Mouse (Mus musculus) hindbrain, embryonic 15.5 days (tissue): ENCODE results near the gene Rab7b. TPM values are rescaled to one million over a fixed set of nuclear protein-coding genes. Genes with fewer than 3 reads are reported as not detected.

ENCODE experiments used
- ATAC-seq: fragments of 200-750 bp; cut with Nextera tagmentation; 2 replicates; pipeline ENCODE4 v1.8.0; 2017; ENCODE audit warnings: low read depth, moderate number of reproducible peaks, moderate TSS enrichment; ENCODE audit not compliant: low FRiP score
- H3K27ac ChIP-seq: fragments of 300-500 bp; sonication (generic); replicated peaks from 2 replicates; pipeline ENCODE4 v1.5.1; 2015; ENCODE audit warnings: mild to moderate bottlenecking, inconsistent platforms
- H3K27me3 ChIP-seq: fragments of 300-500 bp; sonication (generic); 2 replicates; pipeline ENCODE4 v1.6.1; 2015; ENCODE audit warnings: control low read depth, inconsistent platforms
- H3K36me3 ChIP-seq: fragments of 300-500 bp; sonication (generic); 2 replicates; pipeline ENCODE4 v1.6.1; 2015; ENCODE audit warnings: control low read depth, inconsistent platforms
- H3K4me1 ChIP-seq: fragments of 300-500 bp; sonication (generic); replicated peaks from 2 replicates; pipeline ENCODE4 v1.6.1; 2015; ENCODE audit warnings: control low read depth, inconsistent platforms
- H3K4me2 ChIP-seq: fragments of 300-500 bp; sonication (generic); 2 replicates; pipeline ENCODE4 v1.6.1; 2015; ENCODE audit warnings: moderate library complexity, mild to moderate bottlenecking, inconsistent platforms
- H3K4me3 ChIP-seq: fragments of 300-500 bp; sonication (generic); 2 replicates; pipeline ENCODE4 v1.5.1; 2015; ENCODE audit warnings: mild to moderate bottlenecking, inconsistent platforms
- H3K9ac ChIP-seq: fragments of 300-500 bp; sonication (generic); 2 replicates; pipeline ENCODE4 v1.6.1; 2015; ENCODE audit warnings: inconsistent platforms
- H3K9me3 ChIP-seq: fragments of 300-500 bp; sonication (generic); 2 replicates; pipeline ENCODE4 v1.6.1; 2016; ENCODE audit warnings: control low read depth, inconsistent platforms
- WGBS: fragments of 180-500 bp; shearing (Covaris S2); methylation state at CpG from one replicate; pipeline ENCODE4 v1.1.7; 2015; 5-methylcytosine and 5-hydroxymethylcytosine counted together
- polyA plus RNA-seq: library from polyadenylated mRNA; unstranded; fragments of >200 nt; fragmentation: Nextera tagmentation; extraction: Ambion mirVana; gene quantifications from 2 replicates; pipeline ENCODE4 v1.2.1, GENCODE M21; 2015

Rab7b gene
- polyA plus RNA-seq, result 0.91 and 1.6 TPM in 2 replicates

DNA sequence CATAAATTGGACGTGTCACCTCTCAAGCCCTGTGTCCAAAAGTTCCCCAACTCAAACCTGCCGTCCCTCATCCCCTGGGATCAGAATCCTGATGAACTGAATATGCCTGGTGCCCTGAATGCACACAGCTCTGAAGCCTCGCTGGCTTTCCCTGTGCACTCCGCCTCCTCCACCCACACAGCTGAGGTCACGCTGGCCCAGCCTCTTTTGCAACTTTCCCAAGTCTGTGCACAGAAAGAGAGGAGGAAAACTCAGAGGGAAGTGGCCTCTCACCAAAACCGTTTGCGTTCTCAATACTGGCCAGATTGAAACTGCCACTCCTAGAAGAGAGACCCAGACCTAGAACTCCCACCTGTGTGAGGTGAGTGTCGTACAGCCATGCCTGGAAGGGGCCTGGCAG lies at the start of gene Rab7b:
Gene Rab7b (plus strand): TSS at position 221 of the 400 bp plus-strand sequence.
- WGBS, result 59% methylated on average over 8 of the region's 8 CpGs
- Histone ChIP-seq H3K9me3 (no peaks in the 10 kb centered on the region), H3K27me3 (no peaks in the 10 kb centered on the region), H3K9ac (no peak within 1 kb of the TSS), H3K4me3 (no peak within 1 kb of the TSS), H3K27ac (no peak within 1 kb of the TSS), H3K36me3 (no peaks in the 10 kb centered on the region), H3K4me2 (no peak within 1 kb of the TSS), H3K4me1 (no peaks in the 10 kb centered on the region)
- no peak for ATAC-seq

DNA sequence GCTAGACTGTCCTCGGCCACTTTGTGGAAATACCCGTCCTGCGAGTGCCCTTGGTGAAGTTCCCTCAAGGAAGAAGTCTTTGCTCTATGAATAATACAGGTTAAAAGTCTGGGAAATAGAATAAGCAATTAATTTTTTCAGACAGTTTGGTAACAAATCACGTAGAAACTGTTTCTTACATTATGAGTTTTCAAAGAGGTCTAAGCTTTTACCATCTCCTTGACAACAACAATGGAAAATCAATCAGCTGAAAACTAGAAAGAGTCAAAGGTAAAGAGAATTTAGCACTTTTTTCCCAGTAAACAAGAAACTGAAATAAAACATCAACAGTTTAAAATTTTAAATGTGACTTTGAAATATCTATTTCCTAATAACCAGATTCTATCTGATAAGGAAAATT lies 48.4 kb upstream of the Rab7b start:
- Histone ChIP-seq H3K36me3 (no peaks in the 10 kb centered on the region), H3K27ac (no peak overlapping the region), H3K4me2 (no peak overlapping the region), H3K27me3 (no peaks in the 10 kb centered on the region), H3K4me1 (no peaks in the 10 kb centered on the region), H3K9me3 (no peaks in the 10 kb centered on the region), H3K9ac (no peak overlapping the region), H3K4me3 (no peak overlapping the region)
- ATAC-seq, result no peak
- WGBS, result 81% methylated on average over 4 of the region's 4 CpGs

DNA sequence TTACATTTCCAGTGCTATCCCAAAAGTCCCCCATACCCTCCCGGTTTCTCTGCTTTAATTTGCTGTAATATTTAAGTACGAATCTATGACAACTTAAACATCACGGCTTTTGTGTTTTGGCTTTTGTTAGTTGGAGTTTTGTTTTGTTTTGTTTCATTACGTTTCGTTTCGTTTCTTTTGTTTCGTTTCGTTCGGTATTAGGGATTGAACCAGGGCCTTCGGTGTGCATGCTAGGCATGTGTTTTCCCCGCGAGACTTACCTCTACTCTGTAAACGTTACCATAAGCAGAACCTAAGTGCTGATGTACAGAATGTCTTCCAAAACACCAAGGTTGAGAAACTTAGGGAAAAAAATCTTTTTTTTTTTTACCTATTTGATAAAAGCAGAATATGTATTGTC lies 46.9 kb upstream of the Rab7b start:
- Histone ChIP-seq H3K27ac (no peak overlapping the region), H3K9ac (no peak overlapping the region), H3K36me3 (no peaks in the 10 kb centered on the region), H3K4me2 (no peak overlapping the region), H3K4me1 (no peaks in the 10 kb centered on the region), H3K9me3 (no peaks in the 10 kb centered on the region), H3K27me3 (no peaks in the 10 kb centered on the region), H3K4me3 (no peak overlapping the region)
- no peak for ATAC-seq
- 93% methylated on average over 13 of the region's 13 CpGs for WGBS

DNA sequence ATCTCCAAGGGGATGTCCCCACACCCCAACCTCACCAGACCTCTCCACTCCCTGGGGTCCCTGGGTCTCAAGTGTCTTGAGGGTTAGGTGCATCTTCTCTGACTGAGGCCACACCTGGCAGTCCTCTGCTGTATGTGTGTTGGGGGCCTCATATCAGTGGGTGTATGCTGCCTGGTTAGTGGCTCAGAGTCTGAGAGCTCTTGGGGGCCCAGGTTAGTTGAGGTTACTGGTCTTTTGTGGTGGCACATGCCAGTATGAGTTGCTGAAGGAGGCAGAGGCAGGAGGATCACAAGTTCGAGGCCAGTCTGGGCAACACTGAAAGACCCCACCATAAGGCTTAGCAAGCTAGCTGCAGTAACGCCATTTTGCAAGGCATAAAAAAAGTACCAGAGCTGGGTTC lies 46.2 kb upstream of the Rab7b start:
- 95% methylated on average over 2 of the region's 2 CpGs for WGBS

DNA sequence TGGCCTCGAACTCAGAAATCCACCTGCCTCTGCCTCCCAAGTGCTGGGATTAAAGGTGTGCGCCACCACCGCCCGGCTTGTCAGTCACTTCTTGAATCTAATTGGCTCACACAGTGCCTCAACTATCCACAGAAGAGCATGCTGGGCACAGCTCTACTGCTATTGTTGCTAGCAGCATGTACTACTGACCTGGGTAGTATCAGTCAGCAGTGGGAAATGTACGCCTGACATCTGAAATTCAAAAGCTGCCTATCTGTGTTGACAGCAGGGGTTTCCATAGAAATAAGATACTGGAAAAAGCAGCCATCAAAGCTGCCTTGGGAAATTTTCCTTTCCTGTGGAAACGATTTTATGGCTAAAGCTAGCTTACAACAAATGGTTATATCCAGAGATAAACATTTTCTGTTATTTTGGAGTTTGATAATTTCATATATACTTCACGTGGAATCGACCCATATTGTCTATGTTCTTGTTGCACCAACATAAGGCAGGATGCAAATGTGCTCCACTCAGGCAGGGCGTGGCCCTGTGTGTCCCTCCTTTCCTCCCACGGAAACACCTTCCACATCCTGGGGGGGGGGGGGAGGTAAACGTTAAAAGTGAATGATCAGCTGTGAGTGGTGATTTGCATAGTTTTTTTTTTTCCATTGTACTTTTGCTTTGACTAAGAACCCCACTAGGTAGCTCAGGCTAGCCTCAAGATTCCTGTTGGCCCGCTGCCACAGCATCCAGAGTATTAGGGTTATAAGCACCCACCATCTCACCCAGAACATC lies 35.6 kb upstream of the Rab7b start:
- H3K9ac ChIP-seq, result no peak overlapping the region
- H3K9me3 ChIP-seq, result no peaks in the 10 kb centered on the region
- WGBS, result 71% methylated on average over 12 of the region's 12 CpGs
- no peak overlapping the region for H3K4me2 ChIP-seq
- H3K27ac ChIP-seq, result no peak overlapping the region
- no peak for ATAC-seq
- no peak overlapping the region for H3K4me3 ChIP-seq
- no peaks in the 10 kb centered on the region for H3K36me3 ChIP-seq
- H3K27me3 ChIP-seq, result no peaks in the 10 kb centered on the region
- H3K4me1 ChIP-seq, result peaks cover 12% of the 10 kb centered on the region

More for the DNA sequence above, 46.2 kb upstream of the Rab7b start:
- no peaks in the 10 kb centered on the region for H3K9me3 ChIP-seq
- no peak for ATAC-seq
- H3K4me1 ChIP-seq, result no peaks in the 10 kb centered on the region
- H3K4me2 ChIP-seq, result no peak overlapping the region
- H3K4me3 ChIP-seq, result no peak overlapping the region
- H3K36me3 ChIP-seq, result no peaks in the 10 kb centered on the region
- H3K27ac ChIP-seq, result no peak overlapping the region
- H3K9ac ChIP-seq, result no peak overlapping the region
- no peaks in the 10 kb centered on the region for H3K27me3 ChIP-seq

DNA sequence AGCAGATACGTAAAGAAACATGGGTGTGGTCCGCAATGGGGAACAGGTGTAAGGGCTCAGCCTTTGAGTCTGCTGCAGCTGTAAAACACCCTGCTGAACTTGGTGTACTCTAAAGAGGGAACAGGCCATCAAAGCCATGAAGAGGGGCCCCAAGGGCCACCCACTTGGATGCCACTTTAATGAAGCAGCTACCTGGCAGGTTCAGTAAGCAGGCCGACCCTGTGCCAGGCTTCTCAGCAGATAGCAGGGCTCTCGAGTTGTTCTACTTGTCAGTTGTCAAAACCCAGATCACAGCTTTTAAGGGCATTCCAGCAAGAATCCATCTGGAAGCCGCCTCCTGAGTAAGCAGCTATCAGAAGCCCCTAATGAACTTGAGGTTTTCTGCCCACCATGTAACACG lies 32.9 kb upstream of the Rab7b start:
- no peaks in the 10 kb centered on the region for H3K36me3 ChIP-seq
- H3K4me3 ChIP-seq, result no peak overlapping the region
- WGBS, result 93% methylated on average over 6 of the region's 6 CpGs
- H3K27me3 ChIP-seq, result no peaks in the 10 kb centered on the region
- no peak overlapping the region for H3K27ac ChIP-seq
- ATAC-seq, result no peak
- no peak overlapping the region for H3K9ac ChIP-seq
- no peaks in the 10 kb centered on the region for H3K9me3 ChIP-seq
- H3K4me1 ChIP-seq, result peaks cover 12% of the 10 kb centered on the region
- H3K4me2 ChIP-seq, result no peak overlapping the region

DNA sequence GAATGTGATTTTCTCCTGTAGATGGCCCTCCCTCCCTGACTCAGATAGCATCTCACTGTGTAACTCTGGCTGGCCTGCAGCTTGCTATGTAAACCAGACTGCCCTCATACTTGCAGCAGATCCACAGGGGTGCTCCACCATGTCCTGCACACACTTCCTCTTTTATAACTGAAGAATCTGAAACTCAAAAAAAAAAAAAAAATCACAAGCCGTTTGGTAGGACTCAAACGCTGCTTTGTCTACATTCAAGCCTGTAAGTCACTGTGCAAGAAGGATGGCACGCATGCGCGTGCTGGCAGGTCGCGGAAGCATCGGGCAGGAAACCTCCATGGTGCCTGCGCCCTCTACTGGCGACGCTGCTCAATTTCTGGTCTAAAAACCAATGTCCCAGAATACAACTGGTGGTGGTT lies 30.5 kb upstream of the Rab7b start:
- H3K36me3 ChIP-seq, result no peaks in the 10 kb centered on the region
- no peaks in the 10 kb centered on the region for H3K9me3 ChIP-seq
- peak overlapping the region; percentile 29 for H3K4me3 ChIP-seq
- peak overlapping the region; percentile 83 for H3K27ac ChIP-seq
- ATAC-seq, result peak; percentile 92
- WGBS, result 0% methylated on average over 11 of the region's 11 CpGs
- peak overlapping the region; percentile 46 for H3K4me2 ChIP-seq
- peak overlapping the region; percentile 23 for H3K9ac ChIP-seq
- peaks cover 12% of the 10 kb centered on the region for H3K4me1 ChIP-seq
- H3K27me3 ChIP-seq, result no peaks in the 10 kb centered on the region

DNA sequence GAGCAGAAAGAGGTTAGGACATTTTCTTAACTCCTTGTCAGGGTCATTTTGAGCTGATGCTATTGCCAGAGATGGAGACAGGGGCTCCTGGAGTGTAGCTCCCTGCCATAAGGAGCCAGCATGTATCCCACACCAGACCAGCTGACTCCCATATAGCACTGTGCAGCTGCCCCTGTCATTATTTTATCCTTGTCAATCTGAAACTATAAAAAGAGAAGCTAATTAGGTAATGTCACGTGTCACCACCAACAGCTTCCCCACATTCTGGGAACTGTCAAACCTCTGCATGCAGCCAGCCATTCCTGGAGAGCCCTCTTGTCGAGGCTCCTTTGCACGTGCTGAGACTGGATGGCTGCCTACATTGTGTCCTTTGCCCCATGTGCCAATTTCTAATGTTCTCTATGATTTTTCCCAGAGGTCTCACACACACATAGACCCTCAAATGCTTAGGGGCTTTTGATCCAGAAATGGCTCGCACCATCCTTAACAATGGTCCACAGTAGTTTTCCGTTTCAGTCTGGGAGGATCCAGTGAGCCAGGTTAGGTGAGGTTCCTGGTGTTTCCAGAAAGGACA lies 28.9 kb upstream of the Rab7b start:
- no peaks in the 10 kb centered on the region for H3K27me3 ChIP-seq
- H3K27ac ChIP-seq, result no peak overlapping the region
- H3K9ac ChIP-seq, result no peak overlapping the region
- no peaks in the 10 kb centered on the region for H3K36me3 ChIP-seq
- WGBS, result 61% methylated on average over 5 of the region's 5 CpGs
- peaks cover 8% of the 10 kb centered on the region for H3K4me1 ChIP-seq
- no peak overlapping the region for H3K4me3 ChIP-seq
- no peaks in the 10 kb centered on the region for H3K9me3 ChIP-seq
- H3K4me2 ChIP-seq, result no peak overlapping the region
- no peak for ATAC-seq

DNA sequence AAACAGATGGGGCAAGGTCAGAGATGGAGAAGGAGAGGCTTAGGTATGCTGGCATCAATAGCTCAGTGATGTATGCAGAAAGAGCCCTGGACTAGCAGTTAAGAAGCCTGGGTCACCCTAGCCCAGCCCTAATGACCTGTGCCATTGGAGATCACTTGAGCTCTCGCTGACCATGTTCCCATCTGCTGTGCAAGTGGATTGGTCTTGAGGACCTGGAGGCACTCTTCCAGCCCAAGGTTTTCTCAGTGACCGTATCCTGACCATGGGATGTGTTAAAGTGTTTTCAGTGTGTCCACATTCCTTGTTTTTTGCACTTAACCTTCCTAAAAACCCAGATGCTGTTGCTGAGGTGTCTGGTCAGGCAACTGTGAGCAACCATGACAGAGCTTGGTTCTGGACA lies 28.2 kb upstream of the Rab7b start:
- no peak overlapping the region for H3K27ac ChIP-seq
- no peak for ATAC-seq
- H3K27me3 ChIP-seq, result no peaks in the 10 kb centered on the region
- no peak overlapping the region for H3K4me3 ChIP-seq
- no peaks in the 10 kb centered on the region for H3K36me3 ChIP-seq
- WGBS, result 83% methylated on average over 2 of the region's 2 CpGs
- H3K9ac ChIP-seq, result no peak overlapping the region
- no peak overlapping the region for H3K4me2 ChIP-seq
- H3K4me1 ChIP-seq, result peaks cover 8% of the 10 kb centered on the region
- no peaks in the 10 kb centered on the region for H3K9me3 ChIP-seq

DNA sequence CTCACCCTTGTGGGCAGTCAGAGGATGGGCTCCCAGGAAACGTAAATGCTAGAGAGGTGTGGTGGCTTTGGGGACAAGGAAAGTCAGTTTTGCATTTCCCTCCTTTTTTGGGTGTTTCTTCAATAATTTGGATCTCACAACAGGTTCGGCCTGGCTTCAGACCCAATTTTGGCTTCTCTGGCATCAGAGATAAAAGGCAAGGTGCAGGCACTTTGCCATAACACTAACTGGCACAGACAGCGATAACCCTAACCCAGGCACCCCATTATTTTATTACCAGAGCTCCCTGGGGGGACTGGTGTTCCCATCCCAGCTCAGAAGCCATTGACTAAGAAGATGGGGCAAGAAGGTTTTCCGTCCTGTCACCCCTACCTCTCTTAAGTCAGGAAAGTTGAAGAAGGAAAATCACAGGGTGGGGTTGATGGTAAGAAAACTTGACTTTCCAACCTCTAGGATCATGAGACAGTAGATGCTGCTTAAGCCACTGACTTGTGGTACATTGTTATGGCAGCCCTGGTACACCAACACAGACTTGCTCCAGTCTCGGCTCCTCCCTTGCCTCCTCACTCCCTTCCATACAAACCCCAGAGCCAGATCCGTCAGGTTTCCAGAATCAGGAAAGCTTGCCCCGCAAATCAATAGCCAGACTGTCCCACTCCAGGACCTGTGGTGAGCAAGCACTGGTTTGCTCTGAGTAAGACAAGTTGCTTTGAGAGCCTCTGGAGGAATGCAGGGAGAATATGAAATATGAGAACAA lies 27.6 kb upstream of the Rab7b start:
- WGBS, result 79% methylated on average over 7 of the region's 7 CpGs

DNA sequence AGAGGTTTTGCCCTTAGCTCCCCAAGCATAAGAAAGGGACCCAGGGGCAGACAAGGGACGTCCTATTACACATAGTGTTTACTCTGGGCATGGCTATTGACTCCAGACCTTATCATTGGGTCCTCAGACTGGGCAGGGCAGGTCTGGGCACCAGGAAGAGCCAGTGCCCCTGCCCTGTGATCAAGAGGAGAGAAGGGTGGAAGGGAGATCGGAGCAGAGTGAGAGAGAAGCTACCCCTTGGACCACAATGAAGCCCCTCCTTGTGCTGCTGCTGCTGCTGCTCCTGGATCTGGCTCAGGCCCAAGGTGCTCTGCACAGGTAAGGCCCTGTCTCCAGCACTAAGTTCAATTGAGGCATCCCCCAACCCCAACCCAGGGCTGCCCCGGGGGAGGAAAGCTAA lies 26.7 kb upstream of the Rab7b start:
- Histone ChIP-seq H3K36me3 (no peaks in the 10 kb centered on the region), H3K27me3 (no peaks in the 10 kb centered on the region), H3K27ac (no peak overlapping the region), H3K9ac (no peak overlapping the region), H3K4me3 (no peak overlapping the region), H3K4me2 (no peak overlapping the region), H3K9me3 (no peaks in the 10 kb centered on the region), H3K4me1 (peaks cover 8% of the 10 kb centered on the region)
- no peak for ATAC-seq
- WGBS, result 82% methylated on average over 3 of the region's 3 CpGs

More for the DNA sequence above, 27.6 kb upstream of the Rab7b start:
- Histone ChIP-seq H3K36me3 (no peaks in the 10 kb centered on the region), H3K9ac (no peak overlapping the region), H3K4me2 (no peak overlapping the region), H3K27ac (no peak overlapping the region), H3K9me3 (no peaks in the 10 kb centered on the region), H3K4me1 (peaks cover 8% of the 10 kb centered on the region), H3K27me3 (no peaks in the 10 kb centered on the region), H3K4me3 (no peak overlapping the region)
- ATAC-seq, result no peak

DNA sequence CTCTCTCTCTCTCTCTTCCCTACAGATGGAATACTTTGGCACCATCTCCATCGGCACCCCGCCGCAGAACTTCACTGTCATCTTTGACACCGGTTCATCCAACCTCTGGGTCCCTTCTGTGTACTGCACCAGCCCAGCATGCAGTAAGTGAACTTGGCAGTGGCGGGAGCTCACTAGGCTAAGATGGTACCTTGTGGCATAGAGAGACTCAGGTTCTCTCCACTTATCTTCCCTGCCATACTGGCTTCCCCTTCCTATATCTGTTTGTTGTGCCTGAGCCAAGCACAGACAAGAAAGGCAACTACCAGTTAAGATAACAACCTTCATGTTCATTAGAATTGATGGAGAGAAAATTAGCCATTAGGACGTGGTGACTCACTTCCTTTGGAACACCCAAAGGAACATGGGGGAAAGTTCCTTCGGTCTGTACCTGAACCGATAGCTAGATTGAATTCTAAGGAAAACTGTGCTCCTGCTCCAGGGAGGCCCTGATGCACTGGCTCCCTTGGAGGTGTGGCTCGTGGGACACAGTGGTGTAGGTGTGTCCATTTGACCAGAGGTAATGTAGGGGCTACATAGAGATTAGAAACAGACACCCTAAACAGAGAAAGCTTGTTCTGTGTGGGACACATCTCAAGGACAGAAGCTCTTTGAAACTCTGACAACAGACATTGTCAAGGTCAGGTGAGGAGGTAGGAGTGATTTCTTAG lies 25.1 kb upstream of the Rab7b start:
- Histone ChIP-seq H3K4me1 (no peaks in the 10 kb centered on the region), H3K9ac (no peak overlapping the region), H3K27ac (no peak overlapping the region), H3K27me3 (no peaks in the 10 kb centered on the region), H3K4me2 (no peak overlapping the region), H3K4me3 (no peak overlapping the region), H3K36me3 (no peaks in the 10 kb centered on the region), H3K9me3 (no peaks in the 10 kb centered on the region)
- no peak for ATAC-seq
- 85% methylated on average over 9 of the region's 9 CpGs for WGBS
